Mouse (Mus musculus) embryonic fibroblast, embryonic 13.5 days (primary cell): ENCODE measurements around the gene Selenon.

Source experiments
- CTCF ChIP-seq: IDR thresholded peaks from 2 replicates; pipeline ENCODE4 v1.5.1; 2011; ENCODE audit warnings: mild to moderate bottlenecking, control low read depth, low read length, moderate library complexity, borderline replicate concordance; ENCODE audit not compliant: insufficient read depth
- POLR2A ChIP-seq: IDR thresholded peaks from 2 replicates; pipeline ENCODE4 v1.6.1; 2011; ENCODE audit warnings: low read depth, mild to moderate bottlenecking, control low read depth, low read length, moderate library complexity

GRCm38 (mm10) chr4:134592442-134592841 is 40.5 kb upstream of the Selenon start:
- TF ChIP-seq POLR2A: no peak
- no peak for TF ChIP-seq CTCF
